Mouse (Mus musculus): ENCODE measurements around the gene Samd14. TPM values are rescaled to one million over a fixed set of nuclear protein-coding genes. Genes with fewer than 3 reads are reported as not detected.
A peak's percentile ranks its signal among the peaks of the same experiment; 100 is the strongest.

Gene Samd14
- polyA plus RNA-seq, 1 experiment from 2014 or later, result 5.4 TPM

DNA sequence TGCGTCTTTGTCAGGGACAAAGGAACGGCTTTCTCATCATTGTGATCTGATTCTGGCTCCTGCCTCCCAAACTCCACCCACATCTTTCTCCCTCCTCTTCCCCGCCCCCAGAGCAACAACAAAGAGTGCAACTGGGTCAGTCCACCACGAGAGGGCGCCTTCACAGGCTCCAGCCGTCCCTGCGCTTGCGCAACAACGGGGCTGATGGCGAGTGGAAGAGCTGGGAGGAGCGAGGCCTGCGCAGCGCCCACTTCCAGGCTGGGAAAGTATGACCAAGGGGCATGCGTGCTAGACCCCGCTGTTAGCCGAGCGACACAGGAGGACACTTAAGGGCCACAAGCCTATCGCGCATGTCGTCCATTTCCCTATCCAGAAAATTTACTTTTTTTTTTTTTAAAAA, 30.7 kb upstream of the Samd14 start:
- H3K4me3 ChIP-seq (ENCODE audit: low read depth, low read length), result no peak overlapping the region
- DNase-seq (ENCODE audit: low spot score), result peak; percentile 97
- ATAC-seq, result peak; percentile 97
- peak overlapping the region; percentile 44; the same call in 1 of the 2 replicates for H3K4me2 ChIP-seq (replicated peaks; ENCODE audit: low read depth, low read length)
- H3K9me3 ChIP-seq (ENCODE audit: low read length), result no peaks in the 10 kb centered on the region
- H3K4me1 ChIP-seq (ENCODE audit: insufficient read depth, low read depth, low read length), result no peaks in the 10 kb centered on the region
- under 1% methylated on average over 20 of the region's 20 CpGs for WGBS
- H3K9ac ChIP-seq (replicated peaks; ENCODE audit: low read depth), result no peak overlapping the region
- TF ChIP-seq CTCF (IDR thresholded peaks at IDR 0.05) (peak; percentile 100), EP300 (IDR thresholded peaks at IDR 0.05) (no peak; the same call in 1 of the 2 replicates)
- H3K27me3 ChIP-seq (replicated peaks; ENCODE audit: insufficient read depth, low read length), result no peaks in the 10 kb centered on the region
- H3K36me3 ChIP-seq (ENCODE audit: insufficient read depth, low read length), result no peaks in the 10 kb centered on the region
- H3K27ac ChIP-seq (ENCODE audit: low read length), result no peak overlapping the region

DNA sequence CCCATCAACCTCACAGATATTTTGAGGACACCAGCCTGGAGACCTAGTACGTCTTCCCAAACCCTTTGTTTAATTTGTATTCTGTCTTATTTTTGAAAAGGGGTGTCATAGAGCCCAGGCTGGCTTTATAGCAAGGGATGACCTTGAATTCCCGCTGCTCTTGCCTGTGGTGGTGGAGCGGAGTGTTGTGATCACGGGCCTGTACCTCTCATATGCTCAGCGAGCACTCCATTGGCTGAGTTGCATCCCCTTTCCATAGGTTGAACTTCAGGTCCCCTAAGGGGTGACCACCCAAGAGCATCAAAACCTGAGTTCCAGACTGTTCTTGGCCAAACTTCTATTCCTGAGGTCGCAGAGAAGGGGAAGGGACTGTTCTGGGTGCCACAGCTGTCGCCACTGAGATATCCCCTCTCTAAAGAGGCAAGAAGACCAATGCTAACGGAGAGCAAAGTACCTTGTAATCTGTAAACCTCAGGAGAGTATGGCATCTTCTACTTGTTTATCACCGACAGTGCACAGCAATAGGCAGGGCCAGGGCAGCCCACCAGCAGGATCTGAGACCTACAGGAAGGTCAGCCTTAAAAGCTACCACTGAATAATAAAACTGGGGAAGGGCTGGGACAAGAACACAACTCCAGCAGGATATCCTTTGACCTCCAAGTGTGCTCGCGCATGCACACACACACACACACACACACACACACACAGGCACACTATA, 30.1 kb upstream of the Samd14 start:
- Histone ChIP-seq H3K4me3 (ENCODE audit: low read depth, low read length) (no peak overlapping the region), H3K36me3 (ENCODE audit: insufficient read depth, low read length) (no peaks in the 10 kb centered on the region), H3K4me2 (replicated peaks; ENCODE audit: low read depth, low read length) (peak overlapping the region; percentile 44; the same call in 1 of the 2 replicates), H3K9me3 (ENCODE audit: low read length) (no peaks in the 10 kb centered on the region), H3K27me3 (replicated peaks; ENCODE audit: insufficient read depth, low read length) (no peaks in the 10 kb centered on the region), H3K9ac (replicated peaks; ENCODE audit: low read depth) (no peak overlapping the region), H3K27ac (ENCODE audit: low read length) (no peak overlapping the region), H3K4me1 (ENCODE audit: insufficient read depth, low read depth, low read length) (no peaks in the 10 kb centered on the region)
- no peak for ATAC-seq
- peak; percentile 4 for DNase-seq (ENCODE audit: low spot score)
- 72% methylated on average over 11 of the region's 11 CpGs for WGBS
- no peak for TF ChIP-seq CTCF (IDR thresholded peaks at IDR 0.05)
- TF ChIP-seq EP300 (IDR thresholded peaks at IDR 0.05), result no peak

DNA sequence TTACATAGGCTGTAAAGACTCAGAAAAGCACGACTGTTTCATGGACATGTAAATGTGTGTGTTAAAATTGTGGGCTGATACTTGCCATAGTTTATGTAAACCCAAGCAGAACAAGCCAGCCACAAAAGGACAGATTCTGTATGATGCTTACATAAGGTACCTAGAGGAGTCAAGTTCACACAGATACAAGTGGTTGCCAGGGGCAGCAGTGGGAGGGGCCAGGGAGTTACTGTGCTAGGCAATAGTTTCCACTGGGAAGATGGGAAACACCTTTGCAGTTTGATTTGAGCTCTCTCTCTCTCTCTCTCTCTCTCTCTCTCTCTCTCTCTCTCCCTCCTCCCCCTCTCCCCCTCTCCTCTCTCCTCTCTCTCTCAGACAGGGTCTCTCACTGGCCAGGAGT, 24.5 kb upstream of the Samd14 start:
- Histone ChIP-seq H3K36me3 (ENCODE audit: insufficient read depth, low read length) (no peaks in the 10 kb centered on the region), H3K27me3 (replicated peaks; ENCODE audit: insufficient read depth, low read length) (no peaks in the 10 kb centered on the region), H3K4me3 (ENCODE audit: low read depth, low read length) (no peak overlapping the region), H3K4me1 (ENCODE audit: insufficient read depth, low read depth, low read length) (peaks cover 12% of the 10 kb centered on the region; the same call in 1 of the 2 replicates), H3K9ac (replicated peaks; ENCODE audit: low read depth) (no peak overlapping the region), H3K4me2 (replicated peaks; ENCODE audit: low read depth, low read length) (no peak overlapping the region), H3K27ac (ENCODE audit: low read length) (no peak overlapping the region), H3K9me3 (ENCODE audit: low read length) (no peaks in the 10 kb centered on the region)
- no peak for DNase-seq (ENCODE audit: low spot score)
- no peak for ATAC-seq
- TF ChIP-seq EP300 (IDR thresholded peaks at IDR 0.05) (no peak), CTCF (IDR thresholded peaks at IDR 0.05) (no peak)
- WGBS, result 20% methylated on average over 1 of the region's 1 CpGs

DNA sequence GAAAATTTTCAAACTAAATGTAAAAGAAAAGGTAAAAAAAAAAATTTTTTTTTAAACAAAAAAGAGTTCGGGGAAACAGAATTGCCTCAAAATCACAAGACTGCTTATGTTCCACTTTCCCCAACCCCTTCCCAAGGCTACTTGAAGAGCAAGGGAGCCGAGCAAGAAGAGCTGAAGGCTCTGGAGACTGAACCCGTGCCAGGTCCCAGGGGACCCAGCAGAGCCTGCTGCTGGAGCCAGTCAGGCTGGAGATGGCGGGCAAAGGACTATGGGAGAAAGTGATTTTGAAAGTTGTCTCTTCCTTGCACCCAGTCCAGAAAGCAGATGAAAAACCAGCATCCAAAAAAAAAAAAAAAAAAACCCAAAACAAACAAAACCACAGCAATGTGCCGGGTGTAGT, 23.9 kb upstream of the Samd14 start:
- no peak overlapping the region for H3K4me2 ChIP-seq (replicated peaks; ENCODE audit: low read depth, low read length)
- no peak overlapping the region for H3K4me3 ChIP-seq (ENCODE audit: low read depth, low read length)
- no peaks in the 10 kb centered on the region for H3K9me3 ChIP-seq (ENCODE audit: low read length)
- WGBS, result 60% methylated on average over 5 of the region's 5 CpGs
- no peak for ATAC-seq
- no peak overlapping the region for H3K9ac ChIP-seq (replicated peaks; ENCODE audit: low read depth)
- H3K27ac ChIP-seq (ENCODE audit: low read length), result no peak overlapping the region
- TF ChIP-seq CTCF (IDR thresholded peaks at IDR 0.05), result no peak
- TF ChIP-seq EP300 (IDR thresholded peaks at IDR 0.05), result no peak
- peaks cover 14% of the 10 kb centered on the region; the same call in 1 of the 2 replicates for H3K4me1 ChIP-seq (ENCODE audit: insufficient read depth, low read depth, low read length)
- H3K27me3 ChIP-seq (replicated peaks; ENCODE audit: insufficient read depth, low read length), result no peaks in the 10 kb centered on the region
- DNase-seq (ENCODE audit: low spot score), result no peak
- no peaks in the 10 kb centered on the region for H3K36me3 ChIP-seq (ENCODE audit: insufficient read depth, low read length)

- ATAC-seq, result no peak
- no peaks in the 10 kb centered on the region for H3K27me3 ChIP-seq (replicated peaks; ENCODE audit: insufficient read depth, low read length)
- H3K4me3 ChIP-seq (ENCODE audit: low read depth, low read length), result no peak overlapping the region
- peaks cover 14% of the 10 kb centered on the region; the same call in 1 of the 2 replicates for H3K4me1 ChIP-seq (ENCODE audit: insufficient read depth, low read depth, low read length)
- DNase-seq (ENCODE audit: low spot score), result no peak
- H3K4me2 ChIP-seq (replicated peaks; ENCODE audit: low read depth, low read length), result no peak overlapping the region
- no peak overlapping the region for H3K27ac ChIP-seq (ENCODE audit: low read length)
- H3K36me3 ChIP-seq (ENCODE audit: insufficient read depth, low read length), result no peaks in the 10 kb centered on the region
- WGBS, result 52% methylated on average over 2 of the region's 2 CpGs
- H3K9ac ChIP-seq (replicated peaks; ENCODE audit: low read depth), result no peak overlapping the region
- TF ChIP-seq CTCF (IDR thresholded peaks at IDR 0.05) (no peak), EP300 (IDR thresholded peaks at IDR 0.05) (no peak)
- H3K9me3 ChIP-seq (ENCODE audit: low read length), result no peaks in the 10 kb centered on the region
Measured at GRCm38 (mm10) chr11:94986435-94986834, 23.2 kb upstream of the Samd14 start.

DNA sequence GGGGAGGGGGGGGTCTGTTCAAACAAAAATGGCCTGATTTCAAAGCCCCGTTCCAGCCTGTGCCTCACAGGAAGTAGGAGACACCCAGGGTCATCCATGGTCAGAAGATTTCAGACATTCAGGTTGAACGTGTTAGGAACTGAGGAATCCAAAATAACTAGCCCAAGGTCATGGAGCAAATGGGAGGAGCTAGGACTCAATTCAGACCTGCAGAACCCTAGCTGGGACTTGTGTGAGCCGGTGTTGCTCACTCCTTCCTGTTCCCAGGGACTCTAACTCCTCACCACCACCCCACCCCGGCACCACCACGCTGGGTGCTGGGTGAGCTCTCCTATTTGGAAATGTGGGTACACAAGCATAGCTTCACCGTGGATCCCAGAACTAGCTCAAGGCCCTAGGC, 22.3 kb upstream of the Samd14 start:
- Histone ChIP-seq H3K4me1 (ENCODE audit: insufficient read depth, low read depth, low read length) (peaks cover 14% of the 10 kb centered on the region; the same call in 1 of the 2 replicates), H3K27me3 (replicated peaks; ENCODE audit: insufficient read depth, low read length) (no peaks in the 10 kb centered on the region), H3K27ac (ENCODE audit: low read length) (no peak overlapping the region), H3K4me3 (ENCODE audit: low read depth, low read length) (no peak overlapping the region), H3K9ac (replicated peaks; ENCODE audit: low read depth) (no peak overlapping the region), H3K36me3 (ENCODE audit: insufficient read depth, low read length) (no peaks in the 10 kb centered on the region), H3K9me3 (ENCODE audit: low read length) (no peaks in the 10 kb centered on the region), H3K4me2 (replicated peaks; ENCODE audit: low read depth, low read length) (no peak overlapping the region)
- TF ChIP-seq EP300 (IDR thresholded peaks at IDR 0.05) (no peak), CTCF (IDR thresholded peaks at IDR 0.05) (no peak)
- WGBS, result 31% methylated on average over 6 of the region's 6 CpGs
- DNase-seq (ENCODE audit: low spot score) (no peak), ATAC-seq (no peak)

Data from lung, postnatal 0 days (tissue).